Mouse (Mus musculus) MEL (cell line): ENCODE results near the gene Hes1. TPM values are rescaled to one million over a fixed set of nuclear protein-coding genes. Genes with fewer than 3 reads are reported as not detected.

Experiments
- DNase-seq: peaks from one replicate; pipeline ENCODE4 v3.0.0; 2011; ENCODE audit warnings: low read depth, low spot score
- H3K27ac ChIP-seq: 2 replicates; pipeline ENCODE4 v1.5.1; 2012; ENCODE audit warnings: low read depth, mild to moderate bottlenecking, control low read depth, low read length, moderate library complexity; ENCODE audit not compliant: control insufficient read depth
- H3K27me3 ChIP-seq, 2 experiments: fragments of 150-350 bp in 1 of 2; sonication (generic) in 1 of 2; 2 replicates each; pipeline ENCODE4 v1.6.1; 2012; ENCODE audit warnings: low read length in 2 of 2, mild to moderate bottlenecking in 2 of 2, improper control_type of control experiment in 1 of 2, moderate library complexity in 1 of 2; ENCODE audit not compliant: insufficient read depth in 2 of 2, control insufficient read depth in 1 of 2
- H3K36me3 ChIP-seq, 2 experiments: 2 replicates each; pipeline ENCODE4 v1.6.1; 2012 to 2014; ENCODE audit warnings: low read length in 2 of 2, improper control_type of control experiment in 1 of 2, inconsistent platforms in 1 of 2, mild to moderate bottlenecking in 1 of 2; ENCODE audit not compliant: insufficient read depth in 2 of 2, control insufficient read depth in 1 of 2
- H3K4me1 ChIP-seq, 2 experiments: fragments of 150-350 bp in 1 of 2; sonication (generic) in 1 of 2; 2 replicates each; pipeline ENCODE4 v1.6.1; 2012; ENCODE audit warnings: low read length in 2 of 2, improper control_type of control experiment in 1 of 2, mild to moderate bottlenecking in 1 of 2; ENCODE audit not compliant: insufficient read depth in 2 of 2, control insufficient read depth in 1 of 2
- H3K4me3 ChIP-seq, 2 experiments: fragments of 150-350 bp in 1 of 2; sonication (generic) in 1 of 2; 2 replicates each; pipeline ENCODE4 v1.5.1; 2012; ENCODE audit warnings: low read depth in 2 of 2, low read length in 2 of 2, mild to moderate bottlenecking in 2 of 2, moderate library complexity in 2 of 2, control low read depth in 1 of 2, improper control_type of control experiment in 1 of 2; ENCODE audit not compliant: control insufficient read depth in 1 of 2, insufficient read depth in 1 of 2
- H3K79me2 ChIP-seq: 2 replicates; pipeline ENCODE4 v1.6.1; 2012; ENCODE audit warnings: mild to moderate bottlenecking, low read length, moderate library complexity; ENCODE audit not compliant: control insufficient read depth, poor library complexity, insufficient read depth
- H3K9ac ChIP-seq: 2 replicates; pipeline ENCODE4 v1.6.1; 2012; ENCODE audit warnings: low read depth, mild to moderate bottlenecking, control low read depth, low read length, moderate library complexity; ENCODE audit not compliant: control insufficient read depth, poor library complexity, severe bottlenecking
- H3K9me3 ChIP-seq: fragments of 150-350 bp; sonication (generic); replicated peaks from 2 replicates; pipeline ENCODE4 v1.6.1; 2012; ENCODE audit warnings: mild to moderate bottlenecking, low read length, improper control_type of control experiment, moderate library complexity; ENCODE audit not compliant: insufficient read depth
- BHLHE40 ChIP-seq: IDR thresholded peaks from 2 replicates; pipeline ENCODE4 v1.6.1; 2012; ENCODE audit warnings: low read depth, mild to moderate bottlenecking, inconsistent platforms, low read length, improper control_type of control experiment, borderline replicate concordance
- CHD2 ChIP-seq: IDR thresholded peaks from 2 replicates; pipeline ENCODE4 v1.6.1; 2011; ENCODE audit warnings: low read length, improper control_type of control experiment
- E2F4 ChIP-seq: IDR thresholded peaks from 2 replicates; pipeline ENCODE4 v1.6.1; 2011; ENCODE audit warnings: low read depth, low read length, improper control_type of control experiment, borderline replicate concordance
- EP300 ChIP-seq, 2 experiments: IDR thresholded peaks; 2 replicates each; pipeline ENCODE4 v1.6.1; 2011; ENCODE audit warnings: improper control_type of control experiment in 2 of 2, low read length in 2 of 2, low read depth in 1 of 2, mild to moderate bottlenecking in 1 of 2
- GABPA ChIP-seq: IDR thresholded peaks from 2 replicates; pipeline ENCODE4 v1.6.1; 2012; ENCODE audit warnings: low read depth, mild to moderate bottlenecking, inconsistent platforms, low read length, improper control_type of control experiment, moderate library complexity
- JUND ChIP-seq: IDR thresholded peaks from 2 replicates; pipeline ENCODE4 v1.6.1; 2011; ENCODE audit warnings: low read depth, mild to moderate bottlenecking, improper control_type of control experiment, low read length
- MEF2A ChIP-seq: IDR thresholded peaks from 2 replicates; pipeline ENCODE4 v1.6.1; 2014; ENCODE audit warnings: low read depth, mild to moderate bottlenecking, inconsistent platforms, low read length, improper control_type of control experiment; ENCODE audit not compliant: poor library complexity, insufficient replicate concordance, severe bottlenecking; ENCODE audit errors: extremely low read depth
- MXI1 ChIP-seq: IDR thresholded peaks from 2 replicates; pipeline ENCODE4 v1.6.1; 2011; ENCODE audit warnings: mild to moderate bottlenecking, low read depth, low read length, improper control_type of control experiment
- MYB ChIP-seq: IDR thresholded peaks from 2 replicates; pipeline ENCODE4 v1.6.1; 2011; ENCODE audit warnings: mild to moderate bottlenecking, low read depth, low read length, improper control_type of control experiment
- NELFE ChIP-seq: IDR thresholded peaks from 2 replicates; pipeline ENCODE4 v1.6.1; 2011; ENCODE audit warnings: low read depth, low read length, improper control_type of control experiment
- POLR2AphosphoS2 ChIP-seq: IDR thresholded peaks from 2 replicates; pipeline ENCODE4 v1.6.1; 2011; ENCODE audit warnings: low read length, improper control_type of control experiment
- POLR2AphosphoS5 ChIP-seq: IDR thresholded peaks from 2 replicates; pipeline ENCODE4 v1.6.1; 2012; ENCODE audit warnings: low read depth, borderline replicate concordance, mild to moderate bottlenecking, inconsistent platforms, low read length, moderate library complexity, mixed read lengths
- SIN3A ChIP-seq: IDR thresholded peaks from 2 replicates; pipeline ENCODE4 v1.6.1; 2012; ENCODE audit warnings: low read length, improper control_type of control experiment, inconsistent platforms
- SMC3 ChIP-seq: IDR thresholded peaks from 2 replicates; pipeline ENCODE4 v1.6.1; 2011; ENCODE audit warnings: low read depth, low read length, improper control_type of control experiment
- TAL1 ChIP-seq: IDR thresholded peaks from 2 replicates; pipeline ENCODE4 v1.6.1; 2012; ENCODE audit warnings: mild to moderate bottlenecking, inconsistent platforms, low read length, moderate library complexity, mixed read lengths
- TBP ChIP-seq: IDR thresholded peaks from 2 replicates; pipeline ENCODE4 v1.8.0; 2011; ENCODE audit warnings: low read depth, low read length, improper control_type of control experiment
- USF2 ChIP-seq, 2 experiments: IDR thresholded peaks; 2 replicates each; pipeline ENCODE4 v1.6.1; 2011 to 2012; ENCODE audit warnings: improper control_type of control experiment in 2 of 2, low read length in 2 of 2, borderline replicate concordance in 1 of 2, inconsistent platforms in 1 of 2, low read depth in 1 of 2, mild to moderate bottlenecking in 1 of 2; ENCODE audit not compliant: insufficient read depth in 1 of 2
- ZMIZ1 ChIP-seq: IDR thresholded peaks from 2 replicates; pipeline ENCODE4 v1.6.1; 2012; ENCODE audit warnings: low read depth, mild to moderate bottlenecking, inconsistent platforms, low read length, improper control_type of control experiment, moderate library complexity
- ZNF384 ChIP-seq: IDR thresholded peaks from 2 replicates; pipeline ENCODE4 v1.6.1; 2012; ENCODE audit warnings: low read depth, mild to moderate bottlenecking, inconsistent platforms, low read length, improper control_type of control experiment
- polyA plus RNA-seq, 2 experiments: library from polyadenylated mRNA; stranded (reverse) in 1 of 2; unstranded in 1 of 2; fragments of >175 nt in 1 of 2; fragments of >200 nt in 1 of 2; gene quantifications; 2 replicates each; pipeline versions ENCODE4 v1.2.1 to v1.2.4; 2012; ENCODE audit warnings: low replicate concordance in 2 of 2, low read depth in 1 of 2; ENCODE audit not compliant: insufficient read length in 2 of 2, insufficient read depth in 1 of 2, missing spikeins in 1 of 2
- total RNA-seq: library from RNA; depleted of rRNA; stranded (reverse); fragments of 300-350 nt; gene quantifications from 2 replicates; pipeline ENCODE4 v1.2.3, GENCODE M21; 2012

Gene Hes1
- total and polyA plus RNA-seq, 3 experiments = 2.3 to 3.0 TPM; not detected in 1

- H3K4me1 ChIP-seq = peaks cover 0 to 13% of the 10 kb centered on the region in 2 experiments; a peak in 2 of 4 replicates
- H3K27me3 ChIP-seq = peaks cover 7 to 14% of the 10 kb centered on the region in 2 experiments; a peak in 3 of 4 replicates
- no peaks in the 10 kb centered on the region for H3K9me3 ChIP-seq
Observed at GRCm38 (mm10) chr16:30034521-30034920, 29.7 kb upstream of the Hes1 start.

GRCm38 (mm10) chr16:30034979-30035440, 29.2 kb upstream of the Hes1 start:
- H3K4me1 ChIP-seq = peaks cover 0 to 13% of the 10 kb centered on the region in 2 experiments; a peak in 2 of 4 replicates
- H3K27ac ChIP-seq = no peak overlapping the region
- TF ChIP-seq E2F4 (no peak), SIN3A (no peak), BHLHE40 (no peak), ZNF384 (no peak), EP300 (IDR thresholded peaks at IDR 0.05; ENCODE audit: low read depth in 1 of 2, low read length in 2 of 2) (peak in 1 of 2 experiments; percentile 48; a peak in 1 of 4 replicates), GABPA (no peak), POLR2AphosphoS2 (no peak), POLR2AphosphoS5 (no peak), TBP (no peak), NELFE (no peak), MYB (no peak), USF2 (IDR thresholded peaks at IDR 0.05; ENCODE audit: borderline replicate concordance in 1 of 2, insufficient read depth in 1 of 2, low read depth in 1 of 2, low read length in 2 of 2) (no peak), CHD2 (no peak), JUND (no peak), TAL1 (0 out of 2 replicates have a peak, but pooled peaks have one; percentile 1)
- H3K27me3 ChIP-seq = peaks cover 7 to 14% of the 10 kb centered on the region in 2 experiments; a peak in 3 of 4 replicates
- H3K9ac ChIP-seq = no peak overlapping the region
- H3K36me3 ChIP-seq = peaks cover 0 to 4% of the 10 kb centered on the region in 2 experiments; a peak in 1 of 4 replicates
- DNase-seq = peak; percentile 20
- no peak overlapping the region for H3K4me3 ChIP-seq
- H3K79me2 ChIP-seq = no peaks in the 10 kb centered on the region
- no peaks in the 10 kb centered on the region for H3K9me3 ChIP-seq

More at GRCm38 (mm10) chr16:30034521-30034920, 29.7 kb upstream of the Hes1 start:
- DNase-seq = no peak
- no peak for TF ChIP-seq MXI1
- no peak for TF ChIP-seq MEF2A
- no peak for TF ChIP-seq SMC3
- TF ChIP-seq ZMIZ1 = no peak
- TF ChIP-seq GABPA = no peak
- no peak for TF ChIP-seq TBP
- Histone ChIP-seq H3K36me3 (peaks cover 0 to 4% of the 10 kb centered on the region in 2 experiments; a peak in 1 of 4 replicates), H3K9ac (no peak overlapping the region), H3K4me3 (no peak overlapping the region), H3K79me2 (no peaks in the 10 kb centered on the region), H3K27ac (no peak overlapping the region)
